Mouse (Mus musculus): ENCODE measurements around the gene Tnfrsf19.

The Tnfrsf19 gene

GRCm38 (mm10) chr14:61020968-61021367, 25.3 kb downstream of the Tnfrsf19 start:
- DNase-seq (ENCODE audit: low spot score), result no peak

- no peak for DNase-seq (ENCODE audit: low spot score)
Observed at GRCm38 (mm10) chr14:61019880-61020279, 26.4 kb downstream of the Tnfrsf19 start.

- DNase-seq (ENCODE audit: low spot score), result no peak
Observed at GRCm38 (mm10) chr14:61014544-61014943, 31.7 kb downstream of the Tnfrsf19 start.

GRCm38 (mm10) chr14:61012397-61012931, 33.8 kb downstream of the Tnfrsf19 start:
- DNase-seq (ENCODE audit: low spot score), result peak; percentile 70

GRCm38 (mm10) chr14:61011621-61012174, 34.6 kb downstream of the Tnfrsf19 start:
- no peak for DNase-seq (ENCODE audit: low spot score)

GRCm38 (mm10) chr14:61005127-61005837, 41.0 kb downstream of the Tnfrsf19 start:
- DNase-seq (ENCODE audit: low spot score), result no peak

- DNase-seq (ENCODE audit: low spot score), result no peak
Observed at GRCm38 (mm10) chr14:61003676-61004075, 42.6 kb downstream of the Tnfrsf19 start.

GRCm38 (mm10) chr14:61000072-61000471, 46.2 kb downstream of the Tnfrsf19 start:
- no peak for DNase-seq (ENCODE audit: low spot score)

- DNase-seq (ENCODE audit: low spot score), result no peak
Observed at GRCm38 (mm10) chr14:60996556-60996955, 49.7 kb downstream of the Tnfrsf19 start.

- DNase-seq (ENCODE audit: low spot score), result no peak
Observed at GRCm38 (mm10) chr14:60993506-60993905, 52.8 kb downstream of the Tnfrsf19 start.

GRCm38 (mm10) chr14:60993092-60993491, 53.2 kb downstream of the Tnfrsf19 start:
- no peak for DNase-seq (ENCODE audit: low spot score)

- DNase-seq (ENCODE audit: low spot score), result no peak
Observed at GRCm38 (mm10) chr14:60992144-60992543, 54.1 kb downstream of the Tnfrsf19 start.

- no peak for DNase-seq (ENCODE audit: low spot score)
Observed at GRCm38 (mm10) chr14:60988228-60988627, 58.1 kb downstream of the Tnfrsf19 start.

- no peak for DNase-seq (ENCODE audit: low spot score)
Observed at GRCm38 (mm10) chr14:60986926-60987325, 59.4 kb downstream of the Tnfrsf19 start.

GRCm38 (mm10) chr14:60985077-60985476, 61.2 kb downstream of the Tnfrsf19 start:
- no peak for DNase-seq (ENCODE audit: low spot score)

GRCm38 (mm10) chr14:60984266-60984665, 62.0 kb downstream of the Tnfrsf19 start:
- DNase-seq (ENCODE audit: low spot score), result no peak

GRCm38 (mm10) chr14:60982126-60982525, 64.2 kb downstream of the Tnfrsf19 start:
- no peak for DNase-seq (ENCODE audit: low spot score)

- DNase-seq (ENCODE audit: low spot score), result no peak
Observed at GRCm38 (mm10) chr14:60980244-60980887, 65.9 kb downstream of the Tnfrsf19 start.

- DNase-seq (ENCODE audit: low spot score), result no peak
Observed at GRCm38 (mm10) chr14:60978129-60978528, 68.2 kb downstream of the Tnfrsf19 start.

- DNase-seq (ENCODE audit: low spot score), result no peak
Observed at GRCm38 (mm10) chr14:60976231-60976630, 70.1 kb downstream of the Tnfrsf19 start.

- no peak for DNase-seq (ENCODE audit: low spot score)
Observed at GRCm38 (mm10) chr14:60975736-60976135, 70.6 kb downstream of the Tnfrsf19 start.

- DNase-seq (ENCODE audit: low spot score), result no peak
Observed at GRCm38 (mm10) chr14:60970961-60971360, 75.3 kb downstream of the Tnfrsf19 start.

- DNase-seq (ENCODE audit: low spot score), result no peak
Observed at GRCm38 (mm10) chr14:60966061-60966460, 80.2 kb downstream of the Tnfrsf19 start.

Measured in left cerebral cortex, adult 11 months (tissue).